Mouse (Mus musculus) bone marrow macrophage, adult 2 months (primary cell): ENCODE data around the gene A730046J19Rik. TPM values are rescaled to one million over a fixed set of nuclear protein-coding genes. Genes with fewer than 3 reads are reported as not detected.

Experiments
- H3K27ac ChIP-seq: 2 replicates; pipeline ENCODE4 v1.5.1; 2012; ENCODE audit warnings: low read depth, low read length; ENCODE audit not compliant: insufficient read depth
- H3K4me1 ChIP-seq: 2 replicates; pipeline ENCODE4 v1.6.1; 2012; ENCODE audit warnings: low read length; ENCODE audit not compliant: control insufficient read depth, insufficient read depth
- H3K4me3 ChIP-seq: 2 replicates; pipeline ENCODE4 v1.5.1; 2012; ENCODE audit warnings: mild to moderate bottlenecking, low read length, moderate library complexity; ENCODE audit not compliant: insufficient read depth
- CTCF ChIP-seq: IDR thresholded peaks from 2 replicates; pipeline ENCODE4 v1.5.1; 2012; ENCODE audit warnings: low read depth, mild to moderate bottlenecking, low read length, moderate library complexity
- POLR2A ChIP-seq: IDR thresholded peaks from 2 replicates; pipeline ENCODE4 v1.6.1; 2012; ENCODE audit warnings: mild to moderate bottlenecking, low read depth, low read length, borderline replicate concordance
- polyA plus RNA-seq: library from polyadenylated mRNA; stranded (reverse); fragments of >200 nt; gene quantifications from 2 replicates; pipeline ENCODE4 v1.2.4, GENCODE M21; 2012; ENCODE audit not compliant: missing spikeins, insufficient read depth, insufficient read length

A730046J19Rik gene
- 0.17 TPM in 1 of 2 replicates, not detected in the other for polyA plus RNA-seq

DNA sequence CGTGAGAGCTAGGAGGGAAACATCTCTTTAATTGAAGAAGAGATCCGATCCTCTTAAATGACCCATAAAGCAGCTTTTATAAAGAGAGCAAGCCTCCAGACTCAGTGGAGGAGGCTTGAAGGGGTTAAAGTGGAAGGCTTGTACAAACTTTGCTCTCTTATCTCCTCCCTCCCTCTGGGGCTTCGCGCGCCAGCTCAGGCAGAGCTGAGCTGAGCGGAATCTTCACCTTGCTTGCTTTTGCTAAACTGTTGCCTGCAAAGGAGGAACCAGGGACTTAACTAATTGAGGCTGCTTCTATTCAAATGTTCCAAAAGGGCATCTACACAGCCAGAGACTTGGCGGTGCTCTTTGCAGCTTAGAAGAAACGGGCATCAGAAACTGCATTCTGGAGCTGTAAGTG is at the start of gene A730046J19Rik:
TSS of gene A730046J19Rik (plus strand) at position 173 of the 400 bp plus-strand sequence.
- TF ChIP-seq POLR2A (no peak), CTCF (no peak)
- Histone ChIP-seq H3K4me3 (no peak within 1 kb of the TSS), H3K4me1 (no peaks in the 10 kb centered on the region), H3K27ac (no peak within 1 kb of the TSS)

DNA sequence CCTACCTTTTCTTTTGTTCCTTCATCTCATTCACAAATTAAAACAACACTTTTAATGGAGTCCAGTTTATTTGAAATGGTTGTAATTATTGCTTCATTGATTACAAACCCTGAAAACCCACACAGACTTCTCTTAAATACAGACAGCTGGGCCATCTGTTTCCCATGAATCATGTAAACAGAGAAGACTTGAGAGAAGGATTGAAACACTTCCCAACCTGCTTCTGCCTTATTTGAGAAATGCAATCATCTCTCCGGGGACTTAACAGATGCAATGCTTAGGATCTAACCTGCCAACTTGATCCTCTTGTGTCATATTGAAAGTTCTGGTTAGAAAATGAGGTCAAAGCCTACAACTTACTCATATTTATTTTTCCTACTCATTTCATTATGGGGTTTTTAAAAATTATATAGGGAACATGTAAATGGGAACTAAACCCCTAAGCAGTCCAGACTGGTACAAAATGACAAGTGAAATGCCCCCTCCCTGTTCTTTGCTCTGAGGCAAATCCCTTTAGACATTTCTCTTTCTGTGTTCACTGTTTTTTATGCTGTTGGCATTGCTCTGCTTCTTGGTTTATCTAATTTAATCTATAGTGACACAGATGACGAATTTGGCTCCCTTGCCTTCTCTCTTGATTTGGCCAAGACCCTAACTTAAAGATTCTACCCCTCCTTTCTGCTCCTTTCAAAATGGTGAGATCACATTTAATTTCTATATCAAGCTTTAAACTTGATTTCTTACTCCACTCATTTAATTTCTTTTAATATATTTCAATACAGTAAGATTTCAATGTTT is 48.7 kb upstream of the A730046J19Rik start:
- H3K4me3 ChIP-seq, result no peak overlapping the region
- no peak for TF ChIP-seq CTCF
- TF ChIP-seq POLR2A, result no peak
- no peak overlapping the region for H3K27ac ChIP-seq
- no peaks in the 10 kb centered on the region for H3K4me1 ChIP-seq

DNA sequence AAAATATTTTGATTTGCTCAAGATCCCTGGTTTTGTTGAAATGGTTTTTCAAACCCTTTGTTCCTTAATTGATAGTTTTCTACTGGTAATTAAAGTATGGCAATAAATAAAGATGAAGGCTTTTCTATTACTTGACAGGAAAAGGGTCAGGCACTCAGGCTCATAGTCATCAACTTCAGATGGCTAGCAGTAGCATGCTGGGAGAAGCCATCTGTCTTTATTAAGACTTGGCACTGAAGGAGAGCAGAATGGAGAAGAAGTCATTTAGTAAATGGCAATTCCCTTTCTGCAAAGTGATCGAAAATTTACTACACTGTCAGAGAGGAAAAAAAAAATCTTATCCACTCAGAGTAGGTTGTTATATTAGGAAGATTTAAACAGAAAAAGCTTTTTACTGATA is 17.2 kb upstream of the A730046J19Rik start:
- no peaks in the 10 kb centered on the region for H3K4me1 ChIP-seq
- no peak for TF ChIP-seq POLR2A
- TF ChIP-seq CTCF, result no peak
- no peak overlapping the region for H3K27ac ChIP-seq
- no peak overlapping the region for H3K4me3 ChIP-seq

DNA sequence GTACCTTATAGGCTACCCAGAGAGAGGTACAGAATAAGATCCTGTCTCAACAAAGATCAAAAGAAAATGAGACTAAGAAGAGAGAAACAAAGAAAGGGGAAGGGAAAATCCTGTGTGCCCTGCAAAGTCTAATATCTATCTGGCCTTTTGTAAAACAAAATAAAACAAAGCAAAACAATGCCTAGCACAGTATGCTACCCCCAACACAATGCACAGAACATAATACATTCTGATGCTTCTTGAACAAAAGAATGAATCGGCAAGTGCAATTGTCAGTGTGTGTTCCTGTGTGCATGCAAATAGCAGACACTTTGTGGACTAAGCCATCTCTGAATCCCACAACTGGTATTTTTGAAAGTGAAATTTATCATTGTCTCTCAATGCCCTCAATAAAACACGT is 3.5 kb upstream of the A730046J19Rik start:
- no peak overlapping the region for H3K27ac ChIP-seq
- H3K4me1 ChIP-seq, result no peaks in the 10 kb centered on the region
- TF ChIP-seq CTCF, result no peak
- no peak for TF ChIP-seq POLR2A
- H3K4me3 ChIP-seq, result no peak overlapping the region

DNA sequence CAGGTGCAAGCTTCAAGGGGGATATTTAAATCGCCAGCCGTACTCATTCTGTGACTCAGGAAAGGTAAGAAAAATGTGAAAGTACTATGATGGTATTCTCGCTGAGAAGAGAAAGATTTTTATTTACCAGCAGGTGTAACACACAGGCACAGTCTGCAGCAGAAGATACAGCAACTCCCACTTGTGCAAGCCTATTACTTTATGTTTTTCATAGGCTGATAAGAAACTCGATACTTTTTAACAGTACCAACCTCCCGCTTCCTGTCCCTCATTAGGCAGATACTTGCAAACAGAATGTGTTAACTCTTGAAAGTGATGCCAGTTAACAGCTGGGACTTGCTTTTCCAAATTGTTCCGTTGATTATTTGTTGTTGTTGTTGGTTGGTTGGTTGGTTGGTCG is 616 bp downstream of the A730046J19Rik start:
- no peaks in the 10 kb centered on the region for H3K4me1 ChIP-seq
- H3K4me3 ChIP-seq, result no peak overlapping the region
- TF ChIP-seq POLR2A (no peak), CTCF (no peak)
- H3K27ac ChIP-seq, result no peak overlapping the region

DNA sequence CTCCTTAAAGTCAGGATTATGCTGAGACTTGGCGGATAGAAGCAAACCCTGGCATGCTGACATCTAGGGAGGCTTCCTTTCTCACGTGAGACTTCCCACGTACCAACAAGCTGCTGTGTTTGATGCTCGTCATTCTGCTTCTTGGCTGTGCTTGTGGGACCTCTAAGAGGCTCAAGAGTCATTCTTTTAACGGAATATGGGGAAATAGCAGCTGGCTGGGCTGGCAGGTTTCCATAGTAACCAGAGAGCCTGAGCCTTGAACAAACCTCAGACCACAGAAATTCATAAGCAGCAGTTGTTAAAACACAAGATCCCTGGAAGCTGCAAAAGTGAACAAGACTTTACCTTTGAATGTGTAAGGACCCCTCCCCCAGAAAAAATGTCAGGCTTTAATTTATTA is 9.4 kb downstream of the A730046J19Rik start:
- TF ChIP-seq POLR2A (no peak), CTCF (no peak)
- Histone ChIP-seq H3K4me1 (0 out of 2 replicates have a peak, but pooled peaks cover 3% of the 10 kb centered on the region), H3K4me3 (no peak overlapping the region), H3K27ac (no peak overlapping the region)

Other genes with a start within 250 kb of the A730046J19Rik start
- gene Dcx, start 220.4 kb upstream of the A730046J19Rik start, polyA plus RNA-seq, result 0.15 TPM in 1 of 2 replicates, not detected in the other
- 18.1 and 18.5 TPM in 2 replicates for gene Alg13, start 164.1 kb downstream of the A730046J19Rik start, polyA plus RNA-seq